Mouse (Mus musculus): ENCODE data around the gene Raver1. TPM values are rescaled to one million over a fixed set of nuclear protein-coding genes. Genes with fewer than 3 reads are reported as not detected.

The Raver1 gene
- 64.1 TPM for polyA plus RNA-seq (2017; shearing (Covaris generic))

GRCm38 (mm10) chr9:21091707-21092320, at the start of gene Raver1, which contains the start of gene Gm38431:
Gene Raver1, minus strand, starts transcription at chr9:21092008.
Gene Gm38431, minus strand, starts transcription at chr9:21091997.

GRCm38 (mm10) chr9:21131059-21131956, 39.5 kb upstream of the Raver1 start, which contains the start of gene Tyk2:
Gene Tyk2, minus strand, starts transcription at chr9:21131243.

GRCm38 (mm10) chr9:21073044-21073840, 18.6 kb downstream of the Raver1 start, which contains the start of the genes Gm49373 and Fdx1l:
Gene Gm49373, minus strand, starts transcription at chr9:21073096.
Gene Fdx1l, minus strand, starts transcription at chr9:21073614.

GRCm38 (mm10) chr9:21067006-21067684, 24.7 kb downstream of the Raver1 start, which contains the start of gene Zglp1:
Gene Zglp1, minus strand, starts transcription at chr9:21067093.

GRCm38 (mm10) chr9:21031896-21032351, 59.9 kb downstream of the Raver1 start, which contains the start of gene Icam5:
Gene Icam5, plus strand, starts transcription at chr9:21032073.

GRCm38 (mm10) chr9:21029291-21030054, 62.3 kb downstream of the Raver1 start, which contains the start of gene Icam4:
Gene Icam4, plus strand, starts transcription at chr9:21029373.

Other genes starting within 250 kb of the Raver1 start
- 25.8 TPM for gene A230050P20Rik, start 223.4 kb downstream of the Raver1 start, polyA plus RNA-seq (2017; shearing (Covaris generic))
- gene Angptl6, start 212.3 kb downstream of the Raver1 start, polyA plus RNA-seq (2017; shearing (Covaris generic)) = 5.3 TPM
- 106 TPM for gene Ppan, start 203.8 kb downstream of the Raver1 start, polyA plus RNA-seq (2017; shearing (Covaris generic))
- 303 TPM for gene Eif3g, start 193.4 kb downstream of the Raver1 start, polyA plus RNA-seq (2017; shearing (Covaris generic))
- 75.5 TPM for gene Dnmt1, start 132.1 kb downstream of the Raver1 start, polyA plus RNA-seq (2017; shearing (Covaris generic))
- gene S1pr2, start 115.2 kb downstream of the Raver1 start, polyA plus RNA-seq (2017; shearing (Covaris generic)) = 2.3 TPM
- gene Mrpl4, start 89.3 kb downstream of the Raver1 start, polyA plus RNA-seq (2017; shearing (Covaris generic)) = 96.9 TPM
- 31.7 TPM for gene Icam1, start 76.0 kb downstream of the Raver1 start, polyA plus RNA-seq (2017; shearing (Covaris generic))
- 0.56 TPM for gene Icam4, start 62.6 kb downstream of the Raver1 start, polyA plus RNA-seq (2017; shearing (Covaris generic))
- not detected for gene Icam5, start 59.9 kb downstream of the Raver1 start, polyA plus RNA-seq (2017; shearing (Covaris generic))
- not detected for gene Zglp1, start 24.9 kb downstream of the Raver1 start, polyA plus RNA-seq (2017; shearing (Covaris generic))
- gene Gm49373, start 18.9 kb downstream of the Raver1 start, polyA plus RNA-seq (2017; shearing (Covaris generic)) = 0.44 TPM
- 35.4 TPM for gene Fdx1l, start 18.4 kb downstream of the Raver1 start, polyA plus RNA-seq (2017; shearing (Covaris generic))
- 2.2 TPM for gene Gm38431, start within 50 bp of the Raver1 start, polyA plus RNA-seq (2017; shearing (Covaris generic))
- 47.8 TPM for gene Tyk2, start 39.2 kb upstream of the Raver1 start, polyA plus RNA-seq (2017; shearing (Covaris generic))
- gene Cdc37, start 58.0 kb upstream of the Raver1 start, polyA plus RNA-seq (2017; shearing (Covaris generic)) = 278 TPM
- 0.35 TPM for gene Pde4a, start 73.7 kb upstream of the Raver1 start, polyA plus RNA-seq (2017; shearing (Covaris generic))
- gene Keap1, start 147.4 kb upstream of the Raver1 start, polyA plus RNA-seq (2017; shearing (Covaris generic)) = 31.0 TPM
- not detected for gene S1pr5, start 156.4 kb upstream of the Raver1 start, polyA plus RNA-seq (2017; shearing (Covaris generic))
- gene Atg4d, start 173.3 kb upstream of the Raver1 start, polyA plus RNA-seq (2017; shearing (Covaris generic)) = 59.5 TPM
- 36.7 TPM for gene Kri1, start 196.0 kb upstream of the Raver1 start, polyA plus RNA-seq (2017; shearing (Covaris generic))
- gene Cdkn2d, start 199.4 kb upstream of the Raver1 start, polyA plus RNA-seq (2017; shearing (Covaris generic)) = 77.2 TPM
- 5.0 TPM for gene Ap1m2, start 220.3 kb upstream of the Raver1 start, polyA plus RNA-seq (2017; shearing (Covaris generic))
- gene Slc44a2, start 228.7 kb upstream of the Raver1 start, polyA plus RNA-seq (2017; shearing (Covaris generic)) = 509 TPM